Mouse (Mus musculus): ENCODE data around the gene Tacc2. TPM values are rescaled to one million over a fixed set of nuclear protein-coding genes. Genes with fewer than 3 reads are reported as not detected.
A peak's percentile ranks its signal among the peaks of the same experiment; 100 is the strongest.

Gene Tacc2
- polyA plus RNA-seq, 1 experiment from 2014 or later, result 40.0 TPM

GRCm38 (mm10) chr7:130797524-130797923 is 220.3 kb downstream of the Tacc2 start:
- CTCF ChIA-PET, result interaction anchor here (0.6 to 1.8 kb wide), 2 partner anchors 10 to 25 kb away, joined by 3 to 4 read pairs; no protein-coding TSS in a partner anchor
- DNase-seq (ENCODE audit: low read depth, low spot score), result no peak
- POLR2A ChIA-PET, result no interaction called here
- H3K27me3 ChIP-seq, result no peaks in the 10 kb centered on the region
- ATAC-seq, result no peak
- no peak for TF ChIP-seq CTCF (IDR thresholded peaks at IDR 0.05)
- in situ Hi-C loops (cut with MboI; ENCODE audit: low pct_unique_long_range_greater_than_20kb), result no loop called here

GRCm38 (mm10) chr7:130799418-130799817 is 222.2 kb downstream of the Tacc2 start:
- CTCF ChIA-PET, result no interaction called here
- POLR2A ChIA-PET, result no interaction called here
- no peak for TF ChIP-seq CTCF (IDR thresholded peaks at IDR 0.05)
- no peak for DNase-seq (ENCODE audit: low read depth, low spot score)
- H3K27me3 ChIP-seq, result no peaks in the 10 kb centered on the region
- ATAC-seq, result no peak
- in situ Hi-C loops (cut with MboI; ENCODE audit: low pct_unique_long_range_greater_than_20kb), result no loop called here

GRCm38 (mm10) chr7:130800681-130801080 is 223.4 kb downstream of the Tacc2 start:
- TF ChIP-seq CTCF (IDR thresholded peaks at IDR 0.05), result no peak
- H3K27me3 ChIP-seq, result no peaks in the 10 kb centered on the region
- ChIA-PET CTCF (interaction anchor here (1.5 kb wide), 1 partner anchor 11 kb away, joined by 3 read pairs; no protein-coding TSS in a partner anchor), POLR2A (no interaction called here)
- in situ Hi-C loops (cut with MboI; ENCODE audit: low pct_unique_long_range_greater_than_20kb), result no loop called here
- ATAC-seq, result no peak
- no peak for DNase-seq (ENCODE audit: low read depth, low spot score)

DNA sequence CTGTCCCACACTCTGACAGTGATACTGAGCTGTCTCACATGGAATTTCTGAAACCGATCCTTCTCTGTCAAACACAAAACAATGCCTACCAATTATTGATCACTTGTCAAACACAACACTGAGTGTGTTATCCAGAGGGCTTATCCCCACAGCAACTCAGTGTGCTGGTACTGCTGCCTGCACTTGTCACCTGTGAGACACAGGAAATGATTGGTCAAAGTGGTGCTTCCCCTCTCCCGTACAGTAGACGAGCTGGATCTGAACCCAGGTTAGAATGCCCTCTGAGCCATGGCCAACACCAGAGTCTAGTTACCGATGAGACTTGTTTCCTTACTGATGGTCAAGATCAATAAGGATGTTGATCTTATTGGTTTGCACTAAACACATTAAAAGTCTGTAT is 224.6 kb downstream of the Tacc2 start:
- in situ Hi-C loops (cut with MboI; ENCODE audit: low pct_unique_long_range_greater_than_20kb), result no loop called here

DNA sequence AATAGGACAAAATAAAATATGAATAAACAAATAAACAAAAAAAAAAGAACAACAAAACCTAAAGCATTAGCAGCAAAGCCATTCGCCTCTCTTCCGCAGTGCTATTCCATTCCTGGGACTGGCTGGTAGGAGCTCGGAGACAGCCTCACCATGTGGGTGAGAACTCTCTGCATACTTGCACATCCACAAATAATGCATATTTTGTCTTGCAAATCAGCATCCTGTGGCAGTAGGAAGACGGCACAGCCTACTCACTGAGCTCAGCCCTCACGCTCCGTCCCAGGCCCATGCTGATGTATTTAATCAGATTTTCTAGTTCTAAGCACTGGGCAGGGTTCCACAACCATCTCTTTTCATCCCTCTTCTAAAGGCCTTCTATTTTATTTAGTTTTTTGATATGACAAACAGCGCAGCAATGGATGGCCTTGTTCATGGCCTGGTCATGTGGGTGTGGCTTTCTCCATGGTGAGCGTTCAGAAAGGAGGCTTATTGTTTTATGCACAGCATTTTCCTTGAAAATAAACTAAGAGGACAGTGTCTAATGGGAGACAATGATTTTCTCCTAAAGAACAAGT is 226.1 kb downstream of the Tacc2 start:
- no peaks in the 10 kb centered on the region for H3K27me3 ChIP-seq
- ATAC-seq (no peak), DNase-seq (ENCODE audit: low read depth, low spot score) (no peak)
- POLR2A ChIA-PET, result no interaction called here
- CTCF ChIA-PET, result interaction anchor here (0.7 to 1.1 kb wide), 2 partner anchors 11 to 31 kb away, joined by 4 read pairs; no protein-coding TSS in a partner anchor
- in situ Hi-C loops (cut with MboI; ENCODE audit: low pct_unique_long_range_greater_than_20kb), result no loop called here
- no peak for TF ChIP-seq CTCF (IDR thresholded peaks at IDR 0.05)

More for the DNA sequence above, 224.6 kb downstream of the Tacc2 start:
- ATAC-seq, result no peak
- no peaks in the 10 kb centered on the region for H3K27me3 ChIP-seq
- CTCF ChIA-PET, result interaction anchor here (1.5 kb wide), 1 partner anchor 12 kb away, joined by 3 read pairs; no protein-coding TSS in a partner anchor
- POLR2A ChIA-PET, result no interaction called here
- no peak for TF ChIP-seq CTCF (IDR thresholded peaks at IDR 0.05)
- no peak for DNase-seq (ENCODE audit: low read depth, low spot score)

GRCm38 (mm10) chr7:130804991-130805390 is 227.8 kb downstream of the Tacc2 start:
- ChIA-PET CTCF (no interaction called here), POLR2A (no interaction called here)
- in situ Hi-C loops (cut with MboI; ENCODE audit: low pct_unique_long_range_greater_than_20kb), result no loop called here
- no peaks in the 10 kb centered on the region for H3K27me3 ChIP-seq
- DNase-seq (ENCODE audit: low read depth, low spot score) (no peak), ATAC-seq (peak; percentile 29)
- no peak for TF ChIP-seq CTCF (IDR thresholded peaks at IDR 0.05)

GRCm38 (mm10) chr7:130807749-130808148 is 230.5 kb downstream of the Tacc2 start:
- ATAC-seq, result peak; percentile 82
- peak; percentile 71 for DNase-seq (ENCODE audit: low read depth, low spot score)
- POLR2A ChIA-PET, result interaction anchor here (1.2 kb wide), 1 partner anchor 12 kb away, joined by 5 read pairs; no protein-coding TSS in a partner anchor
- CTCF ChIA-PET, result interaction anchor here (1.3 to 2.2 kb wide), 2 partner anchors 10 to 13 kb away, joined by 4 to 7 read pairs; no protein-coding TSS in a partner anchor
- no peaks in the 10 kb centered on the region for H3K27me3 ChIP-seq
- in situ Hi-C loops (cut with MboI; ENCODE audit: low pct_unique_long_range_greater_than_20kb), result no loop called here
- TF ChIP-seq CTCF (IDR thresholded peaks at IDR 0.05), result no peak

DNA sequence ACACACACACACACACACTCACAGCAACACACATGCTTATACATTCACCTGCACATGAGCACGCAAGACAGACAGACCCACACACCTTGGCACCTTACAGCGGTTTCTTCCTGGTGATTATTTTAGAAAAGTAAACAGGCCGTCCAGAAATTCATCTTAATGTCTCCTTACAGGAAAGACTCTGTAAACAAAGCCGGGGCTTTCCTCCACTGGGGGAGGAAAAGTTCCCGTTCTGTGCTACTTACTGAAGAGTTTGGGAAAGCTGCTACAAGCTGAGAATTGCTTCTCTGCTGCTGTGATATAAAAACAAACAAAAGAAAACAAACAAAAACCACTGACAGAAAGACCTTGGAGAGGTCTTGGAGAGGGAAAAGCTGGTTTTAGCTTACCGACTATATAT is 231.5 kb downstream of the Tacc2 start:
- no peak for ATAC-seq
- POLR2A ChIA-PET, result interaction anchor here (0.7 kb wide), 1 partner anchor 101 kb away, joined by 3 read pairs; no protein-coding TSS in a partner anchor
- no peak for DNase-seq (ENCODE audit: low read depth, low spot score)
- H3K27me3 ChIP-seq, result no peaks in the 10 kb centered on the region
- CTCF ChIA-PET, result no interaction called here
- no peak for TF ChIP-seq CTCF (IDR thresholded peaks at IDR 0.05)
- in situ Hi-C loops (cut with MboI; ENCODE audit: low pct_unique_long_range_greater_than_20kb), result no loop called here

GRCm38 (mm10) chr7:130810238-130810637 is 233.0 kb downstream of the Tacc2 start:
- no peaks in the 10 kb centered on the region for H3K27me3 ChIP-seq
- TF ChIP-seq CTCF (IDR thresholded peaks at IDR 0.05), result no peak
- DNase-seq (ENCODE audit: low read depth, low spot score) (no peak), ATAC-seq (no peak)
- ChIA-PET CTCF (no interaction called here), POLR2A (no interaction called here)
- in situ Hi-C loops (cut with MboI; ENCODE audit: low pct_unique_long_range_greater_than_20kb), result no loop called here

- in situ Hi-C loops (cut with MboI; ENCODE audit: low pct_unique_long_range_greater_than_20kb), result no loop called here
- no peak for DNase-seq (ENCODE audit: low read depth, low spot score)
- ChIA-PET CTCF (no interaction called here), POLR2A (no interaction called here)
- H3K27me3 ChIP-seq, result no peaks in the 10 kb centered on the region
- TF ChIP-seq CTCF (IDR thresholded peaks at IDR 0.05), result no peak
- no peak for ATAC-seq
Measured at GRCm38 (mm10) chr7:130812407-130812806, 235.2 kb downstream of the Tacc2 start.

Other genes starting within 250 kb of the Tacc2 start
- gene Ate1, start 57.1 kb upstream of the Tacc2 start, polyA plus RNA-seq (2021), result 28.8 TPM
- 80.1 TPM for gene Nsmce4a, start 4.3 kb upstream of the Tacc2 start, polyA plus RNA-seq (2021)
- 0.08 TPM for gene Btbd16, start 196.6 kb downstream of the Tacc2 start, polyA plus RNA-seq (2021)

Data from Patski (cell line).